Comparison of ENCODE assay signal across 8 mouse cellular contexts in genomic region chr17:8372286-8373046, GRCm38 (mm10). TPM values are rescaled to one million over a fixed set of nuclear protein-coding genes. Genes with fewer than 3 reads are reported as not detected.
DNase-seq lines count a peak whose midpoint lies in the region; ATAC-seq and TF ChIP-seq lines count a peak whose summit lies in the region.

No protein-coding gene starts in this region.

- WGBS in cerebellum, adult 2 months: 3% methylated on average over 18 of the region's 18 CpGs
- 2% methylated on average over 18 of the region's 18 CpGs for WGBS in lung, embryonic 16.5 days

- no peaks in the 10 kb centered on the region for H3K9me3 ChIP-seq in ES-E14 (ENCODE audit: control insufficient read depth, insufficient read depth, low read depth, low read length)
- H3K9me3 ChIP-seq in lung, embryonic 16.5 days (ENCODE audit: control insufficient read depth, low read length): no peaks in the 10 kb centered on the region

- H3K4me2 ChIP-seq in lung, embryonic 16.5 days (ENCODE audit: low read depth, low read length): peak overlapping the region; percentile 60

- in situ Hi-C loops in ES-E14 (cut with MboI; ENCODE audit: low sequenced_read_pairs in 2 of 2, unreplicated experiment in 2 of 2): no loop called here

- peak overlapping the region; percentile 63; the same call in 1 of the 2 replicates for H3K9ac ChIP-seq in ES-E14 (ENCODE audit: insufficient read depth, low read depth, low read length, poor library complexity, severe bottlenecking)
- peak overlapping the region; percentile 49 for H3K9ac ChIP-seq in lung, embryonic 16.5 days (ENCODE audit: low read length)

- peak overlapping the region; percentile 35 to 37 for H3K4me3 ChIP-seq in ES-E14 (ENCODE audit: insufficient read depth in 1 of 2, low read depth in 1 of 2, low read length in 2 of 2, poor library complexity in 1 of 2, severe bottlenecking in 1 of 2)
- peak overlapping the region; percentile 27 for H3K4me3 ChIP-seq in cerebellum, adult 2 months (replicated peaks; ENCODE audit: insufficient read depth, low read depth, low read length)
- peak overlapping the region; percentile 34 for H3K4me3 ChIP-seq in lung, embryonic 16.5 days (ENCODE audit: low read length)

- peaks cover 6 to 30% of the 10 kb centered on the region in 2 experiments for H3K4me1 ChIP-seq in ES-E14 (ENCODE audit: control insufficient read depth in 2 of 2, insufficient read depth in 2 of 2, low read length in 2 of 2, poor library complexity in 1 of 2)
- H3K4me1 ChIP-seq in cerebellum, adult 2 months (ENCODE audit: control insufficient read depth, insufficient read depth, low read length): peaks cover 13% of the 10 kb centered on the region; the same call in 1 of the 2 replicates
- H3K4me1 ChIP-seq in lung, embryonic 16.5 days (replicated peaks; ENCODE audit: control insufficient read depth, insufficient read depth, low read length): peaks cover 11% of the 10 kb centered on the region

- no peak for TF ChIP-seq POLR2A in cerebellum, adult 2 months (IDR thresholded peaks at IDR 0.05; ENCODE audit: borderline replicate concordance, insufficient read depth, low read length)

- DNase-seq in ES-E14 (ENCODE audit: low read depth, low spot score): peak; percentile 75
- peak; percentile 76 to 83 for DNase-seq in cerebellum, adult 2 months
- peak; percentile 90 for DNase-seq in forelimb bud, embryonic 11.5 days (ENCODE audit: low read depth, low spot score)
- DNase-seq in layer of hippocampus, adult 9-10 months (ENCODE audit: low spot score): peak; percentile 80
- DNase-seq in ovary, postnatal 10 days (ENCODE audit: low spot score): peak; percentile 45
- DNase-seq in thymus, postnatal 10 days (ENCODE audit: low spot score in 2 of 2): peak; percentile 70 to 83

- no peaks in the 10 kb centered on the region for H3K27me3 ChIP-seq in cerebellum, adult 2 months (ENCODE audit: control insufficient read depth, insufficient read depth, low read length)
- H3K27me3 ChIP-seq in lung, embryonic 16.5 days (ENCODE audit: control insufficient read depth, insufficient read depth, low read depth, low read length): no peaks in the 10 kb centered on the region

- H3K36me3 ChIP-seq in ES-E14 (ENCODE audit: control insufficient read depth, insufficient read depth, low read length, poor library complexity, severe bottlenecking): no peaks in the 10 kb centered on the region
- no peaks in the 10 kb centered on the region for H3K36me3 ChIP-seq in lung, embryonic 16.5 days (ENCODE audit: control insufficient read depth, insufficient read depth, low read length)

- TF ChIP-seq CTCF in cerebellum, adult 2 months (IDR thresholded peaks at IDR 0.05; ENCODE audit: borderline replicate concordance, insufficient read depth, low read depth, low read length): peak; percentile 85

- ATAC-seq in hematopoietic stem cell, adult 5-6 weeks (replicated peaks in 1 of 2; ENCODE audit: insufficient read depth in 1 of 2, low FRiP score in 2 of 2, low TSS enrichment in 1 of 2, low read depth in 1 of 2, poor library complexity in 2 of 2, severe bottlenecking in 2 of 2): peak; percentile 64 to 72
- ATAC-seq in lung, embryonic 16.5 days (ENCODE audit: low read depth): peak; percentile 62

- peak overlapping the region; percentile 96 for H3K27ac ChIP-seq in ES-E14 (ENCODE audit: insufficient read depth, low read depth, low read length, poor library complexity, severe bottlenecking)
- no peak overlapping the region for H3K27ac ChIP-seq in cerebellum, adult 2 months (ENCODE audit: insufficient read depth, low read length)
- H3K27ac ChIP-seq in lung, embryonic 16.5 days (ENCODE audit: low read length): peak overlapping the region; percentile 75

TF ChIP-seq in ES-E14, 5 proteins besides CTCF, POLR2A, EP300 and RAD21:
- no peak for TF ChIP-seq HCFC1 (IDR thresholded peaks at IDR 0.05; ENCODE audit: borderline replicate concordance, insufficient read depth, low read length)
- TF ChIP-seq CHD2 (IDR thresholded peaks at IDR 0.05; ENCODE audit: low read depth, low read length): no peak
TF ChIP-seq in ES-E14: peak in this region for 0.

RNA-seq across cellular contexts. Expression of gene T2, which starts 16.7 kb away (rescaled TPM):
- 0.18 TPM in 1 of 2 replicates, not detected in the other for total RNA-seq in ES-E14 (2012; rRNA removed)
- 0.80 and 1.0 TPM in 2 replicates for polyA plus RNA-seq in cerebellum, adult 2 months (2012; rRNA removed)
- total RNA-seq in hematopoietic stem cell, adult 5-6 weeks (2017): not detected in 2 replicates
- 0.62 and 0.73 TPM in 2 replicates for polyA plus RNA-seq in lung, embryonic 16.5 days (2015; fragmentation: Nextera tagmentation; extraction: Ambion mirVana)

RNA-seq across cellular contexts. Expression of gene Prr18, which starts 35.2 kb away (rescaled TPM):
- total RNA-seq in ES-E14 (2012; rRNA removed): 0.37 and 0.45 TPM in 2 replicates
- 57.9 and 78.1 TPM in 2 replicates for polyA plus RNA-seq in cerebellum, adult 2 months (2012; rRNA removed)
- not detected in 2 replicates for total RNA-seq in hematopoietic stem cell, adult 5-6 weeks (2017)
- polyA plus RNA-seq in lung, embryonic 16.5 days (2015; fragmentation: Nextera tagmentation; extraction: Ambion mirVana): 1.5 and 1.6 TPM in 2 replicates
